Mouse (Mus musculus) hindbrain, embryonic 12.5 days (tissue): ENCODE results near the gene Syt8. TPM values are rescaled to one million over a fixed set of nuclear protein-coding genes. Genes with fewer than 3 reads are reported as not detected.

Source experiments
- ATAC-seq: fragments of 200-750 bp; cut with Nextera tagmentation; 2 replicates; pipeline ENCODE4 v1.8.0; 2017; ENCODE audit warnings: moderate TSS enrichment; ENCODE audit not compliant: low FRiP score
- H3K27ac ChIP-seq: fragments of 300-500 bp; sonication (generic); 2 replicates; pipeline ENCODE4 v1.5.1; 2016; ENCODE audit warnings: mild to moderate bottlenecking
- H3K27me3 ChIP-seq: fragments of 300-500 bp; sonication (generic); 2 replicates; pipeline ENCODE4 v1.6.1; 2016; ENCODE audit warnings: mild to moderate bottlenecking
- H3K36me3 ChIP-seq: fragments of 300-500 bp; sonication (generic); 2 replicates; pipeline ENCODE4 v1.6.1; 2016; ENCODE audit warnings: mild to moderate bottlenecking
- H3K4me1 ChIP-seq: fragments of 300-500 bp; sonication (generic); 2 replicates; pipeline ENCODE4 v1.6.1; 2016
- H3K4me2 ChIP-seq: fragments of 300-500 bp; sonication (generic); replicated peaks from 2 replicates; pipeline ENCODE4 v1.6.1; 2016; ENCODE audit warnings: mild to moderate bottlenecking
- H3K4me3 ChIP-seq: fragments of 300-500 bp; sonication (generic); 2 replicates; pipeline ENCODE4 v1.5.1; 2016; ENCODE audit warnings: mild to moderate bottlenecking
- H3K9ac ChIP-seq: fragments of 300-500 bp; sonication (generic); 2 replicates; pipeline ENCODE4 v1.6.1; 2016; ENCODE audit warnings: mild to moderate bottlenecking, moderate library complexity
- H3K9me3 ChIP-seq: fragments of 300-500 bp; sonication (generic); replicated peaks from 2 replicates; pipeline ENCODE4 v1.6.1; 2016; ENCODE audit warnings: mild to moderate bottlenecking
- WGBS: fragments of 180-500 bp; shearing (Covaris S2); methylation state at CpG from one replicate; pipeline ENCODE4 v1.1.7; 2016; 5-methylcytosine and 5-hydroxymethylcytosine counted together
- polyA plus RNA-seq: library from polyadenylated mRNA; unstranded; fragments of >200 nt; fragmentation: Nextera tagmentation; extraction: Ambion mirVana; gene quantifications from 2 replicates; pipeline ENCODE4 v1.2.1, GENCODE M21; 2016

Syt8 gene
- polyA plus RNA-seq, 1 experiment from 2014 or later = 0.30 TPM

DNA sequence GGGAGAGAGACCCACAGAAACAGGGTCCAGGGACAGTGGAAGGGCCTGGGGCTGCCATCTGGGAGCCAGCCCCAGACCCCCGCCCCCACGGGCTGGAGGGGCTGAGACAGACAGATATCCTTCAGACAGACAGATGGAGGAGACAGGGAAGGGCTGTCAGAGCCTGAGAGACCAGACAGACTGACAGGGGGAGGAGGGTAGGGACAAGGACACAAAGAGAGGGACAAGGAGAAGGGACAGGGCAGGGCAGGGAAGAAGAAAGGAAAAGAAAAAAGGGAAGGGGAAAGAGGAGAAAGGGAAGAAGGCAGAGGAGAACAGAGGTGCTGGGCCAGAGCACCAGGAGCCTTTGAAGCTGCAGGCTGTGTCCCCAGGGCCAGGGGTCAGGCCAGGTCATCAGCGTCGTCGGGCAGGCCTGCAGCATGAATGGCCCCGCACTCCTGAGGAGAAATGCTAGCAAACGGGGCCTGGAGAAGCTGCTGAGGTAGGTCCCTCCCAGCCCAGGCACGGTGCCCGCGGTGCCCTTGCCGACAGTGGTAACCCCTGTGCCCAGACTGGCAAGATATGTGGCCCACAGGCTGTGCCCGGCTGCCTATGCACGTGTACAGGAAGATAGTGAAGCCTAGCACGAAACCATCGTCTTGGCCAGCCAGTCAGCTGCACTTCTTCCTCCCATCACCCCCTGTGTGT, 37.4 kb downstream of the Syt8 start:
- Histone ChIP-seq H3K36me3 (no peaks in the 10 kb centered on the region), H3K9ac (peak overlapping the region; percentile 38), H3K4me2 (0 out of 2 replicates have a peak overlapping the region, but pooled peaks have one; percentile 11), H3K4me3 (no peak overlapping the region), H3K4me1 (peaks cover 29% of the 10 kb centered on the region), H3K27ac (peak overlapping the region; percentile 57), H3K27me3 (no peaks in the 10 kb centered on the region), H3K9me3 (no peaks in the 10 kb centered on the region)
- ATAC-seq = 0 out of 2 replicates have a peak, but pooled peaks have one; percentile 19
- WGBS = 28% methylated on average over 15 of the region's 15 CpGs

DNA sequence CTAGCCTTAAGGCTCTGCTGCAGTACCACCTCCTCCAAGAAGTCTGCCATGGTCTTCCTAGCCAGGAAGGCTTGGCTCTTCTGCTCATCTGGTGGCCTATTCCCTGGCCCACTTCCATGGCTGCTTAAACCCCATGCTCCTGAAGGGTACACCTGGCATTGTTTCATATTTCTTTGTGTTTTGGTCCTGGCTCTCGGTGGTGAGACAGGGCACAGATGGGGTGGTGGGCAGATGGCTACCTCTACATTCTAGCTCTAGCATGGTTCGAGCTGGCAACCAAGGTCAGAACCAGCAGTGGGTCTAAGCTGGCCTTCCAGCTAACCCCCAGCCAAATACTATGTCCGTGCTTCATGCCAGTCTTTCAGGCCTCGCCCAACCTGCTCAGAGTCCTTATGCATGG, 38.3 kb downstream of the Syt8 start:
- no peak for ATAC-seq
- WGBS = 89% methylated on average over 4 of the region's 4 CpGs
- H3K27ac ChIP-seq = no peak overlapping the region
- H3K4me2 ChIP-seq = no peak overlapping the region
- H3K9me3 ChIP-seq = no peaks in the 10 kb centered on the region
- H3K4me3 ChIP-seq = no peak overlapping the region
- H3K9ac ChIP-seq = no peak overlapping the region
- H3K36me3 ChIP-seq = no peaks in the 10 kb centered on the region
- no peaks in the 10 kb centered on the region for H3K27me3 ChIP-seq
- H3K4me1 ChIP-seq = peaks cover 29% of the 10 kb centered on the region

- Histone ChIP-seq H3K4me2 (no peak overlapping the region), H3K9me3 (no peaks in the 10 kb centered on the region), H3K27me3 (no peaks in the 10 kb centered on the region), H3K9ac (no peak overlapping the region), H3K4me3 (no peak overlapping the region), H3K36me3 (no peaks in the 10 kb centered on the region), H3K27ac (no peak overlapping the region), H3K4me1 (peaks cover 29% of the 10 kb centered on the region)
- WGBS = 90% methylated on average over 2 of the region's 2 CpGs
- no peak for ATAC-seq
These were observed 38.8 kb downstream of the Syt8 start for GRCm38 (mm10) chr7:142473476-142473875.

- Histone ChIP-seq H3K4me1 (peaks cover 29% of the 10 kb centered on the region), H3K27me3 (no peaks in the 10 kb centered on the region), H3K36me3 (no peaks in the 10 kb centered on the region), H3K4me2 (no peak overlapping the region), H3K4me3 (no peak overlapping the region), H3K27ac (no peak overlapping the region), H3K9me3 (no peaks in the 10 kb centered on the region), H3K9ac (no peak overlapping the region)
- 79% methylated on average over 14 of the region's 14 CpGs for WGBS
- ATAC-seq = peak; percentile 14; the same call in 1 of the 2 replicates
These were observed 40.1 kb downstream of the Syt8 start for GRCm38 (mm10) chr7:142474799-142475198.

DNA sequence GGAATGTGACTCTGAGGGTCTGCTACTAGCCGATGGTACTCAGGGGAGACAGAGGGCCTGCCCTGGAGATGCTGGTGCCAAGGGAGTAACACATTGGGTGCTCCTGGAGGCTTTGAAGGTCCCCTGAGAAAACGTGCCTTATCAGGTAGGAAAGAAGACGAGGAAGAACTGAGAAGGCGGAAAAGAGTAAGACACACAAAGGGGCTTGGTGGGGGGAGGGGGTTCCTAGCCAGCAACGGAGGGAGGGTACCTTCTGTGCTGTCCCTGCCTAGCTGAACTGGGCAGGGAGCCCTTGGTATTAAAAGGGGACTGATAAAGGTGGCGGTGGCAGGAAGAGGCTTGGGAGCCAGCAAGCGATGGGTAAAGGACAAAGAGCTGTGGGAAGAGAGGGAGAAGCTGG, 41.0 kb downstream of the Syt8 start:
- H3K36me3 ChIP-seq = no peaks in the 10 kb centered on the region
- no peaks in the 10 kb centered on the region for H3K9me3 ChIP-seq
- H3K27ac ChIP-seq = no peak overlapping the region
- no peaks in the 10 kb centered on the region for H3K27me3 ChIP-seq
- no peak overlapping the region for H3K9ac ChIP-seq
- no peak overlapping the region for H3K4me3 ChIP-seq
- no peak overlapping the region for H3K4me2 ChIP-seq
- WGBS = 70% methylated on average over 7 of the region's 7 CpGs
- H3K4me1 ChIP-seq = peaks cover 29% of the 10 kb centered on the region
- ATAC-seq = no peak

DNA sequence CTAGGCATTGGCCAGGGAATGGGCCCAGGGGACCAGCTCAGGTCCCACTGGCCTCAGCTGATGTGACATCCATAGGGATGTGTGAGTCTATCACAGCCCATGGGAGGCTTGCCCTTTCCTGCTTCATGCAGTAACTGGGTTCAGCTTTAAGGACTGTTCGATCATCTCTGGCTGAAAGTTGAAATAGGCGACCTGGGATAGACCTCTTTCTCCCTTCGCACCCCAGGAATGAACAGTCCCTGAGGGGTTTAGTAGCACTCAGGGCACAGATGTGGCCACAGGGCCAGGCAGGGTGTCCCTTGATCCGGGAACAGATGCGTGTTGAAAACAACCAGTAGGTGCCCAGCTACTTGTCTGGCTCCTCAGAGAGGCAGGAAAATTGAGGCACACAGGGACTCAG, 41.6 kb downstream of the Syt8 start:
- H3K36me3 ChIP-seq = no peaks in the 10 kb centered on the region
- H3K9ac ChIP-seq = no peak overlapping the region
- H3K4me3 ChIP-seq = no peak overlapping the region
- no peak overlapping the region for H3K4me2 ChIP-seq
- H3K4me1 ChIP-seq = peaks cover 29% of the 10 kb centered on the region
- 84% methylated on average over 5 of the region's 5 CpGs for WGBS
- H3K9me3 ChIP-seq = no peaks in the 10 kb centered on the region
- no peak for ATAC-seq
- H3K27me3 ChIP-seq = no peaks in the 10 kb centered on the region
- no peak overlapping the region for H3K27ac ChIP-seq

DNA sequence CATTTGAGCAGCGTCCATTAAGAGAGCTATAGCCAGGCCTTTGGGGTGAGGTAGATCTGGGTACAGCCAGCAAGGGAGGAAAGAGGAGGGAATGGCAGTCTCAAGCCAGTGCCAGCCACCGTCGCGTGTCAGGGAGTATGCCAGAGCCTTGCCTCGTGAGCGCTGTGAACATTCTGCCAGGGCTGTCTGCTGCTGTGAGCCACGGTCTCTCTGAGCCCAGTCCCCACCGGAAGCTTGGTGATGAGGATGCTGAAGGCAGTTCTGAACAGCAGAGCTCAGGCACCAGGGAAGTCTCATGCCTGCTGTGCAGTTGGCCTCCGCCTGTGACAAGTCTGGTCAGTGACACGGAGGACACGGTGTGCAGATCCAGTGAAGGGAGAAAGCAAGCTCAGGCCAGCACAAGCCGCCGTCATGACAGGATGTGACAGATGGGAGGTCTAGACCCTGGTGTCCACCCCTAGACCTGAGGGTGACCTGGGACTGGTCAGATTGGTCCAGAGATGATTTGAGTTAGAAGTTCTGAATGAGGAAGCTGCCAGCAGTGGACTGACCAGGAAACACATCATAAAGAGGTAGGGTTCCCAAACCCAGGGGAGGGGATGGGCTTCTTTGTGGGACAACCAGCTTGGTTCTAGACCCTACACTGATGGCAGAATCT, 42.3 kb downstream of the Syt8 start:
- WGBS = 80% methylated on average over 13 of the region's 13 CpGs
- Histone ChIP-seq H3K27ac (no peak overlapping the region), H3K9me3 (no peaks in the 10 kb centered on the region), H3K27me3 (no peaks in the 10 kb centered on the region), H3K4me2 (no peak overlapping the region), H3K9ac (no peak overlapping the region), H3K4me1 (peaks cover 29% of the 10 kb centered on the region), H3K36me3 (no peaks in the 10 kb centered on the region), H3K4me3 (no peak overlapping the region)
- ATAC-seq = no peak

DNA sequence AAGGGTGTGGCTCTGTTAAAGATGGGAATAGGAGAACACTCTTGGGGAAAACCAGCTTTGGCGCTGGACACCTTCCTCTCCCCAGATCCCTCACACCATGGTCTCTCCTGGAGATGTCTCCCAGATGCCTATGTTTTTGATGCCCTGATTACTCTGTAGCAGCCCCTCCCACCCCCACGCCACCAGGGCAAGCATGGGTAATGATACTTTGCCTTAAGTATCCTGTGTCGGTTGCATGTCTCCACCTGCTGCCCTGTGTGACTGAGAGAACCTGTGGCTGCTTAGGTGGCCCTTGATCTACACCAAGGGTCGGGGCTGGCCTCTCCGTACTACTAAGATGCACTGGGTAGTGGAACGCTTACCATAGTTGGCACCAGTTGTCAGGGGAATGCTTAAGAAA, 43.4 kb downstream of the Syt8 start:
- H3K36me3 ChIP-seq = no peaks in the 10 kb centered on the region
- WGBS = 91% methylated on average over 6 of the region's 6 CpGs
- no peak for ATAC-seq
- H3K4me1 ChIP-seq = peaks cover 34% of the 10 kb centered on the region
- H3K27me3 ChIP-seq = no peaks in the 10 kb centered on the region
- H3K9me3 ChIP-seq = no peaks in the 10 kb centered on the region
- no peak overlapping the region for H3K9ac ChIP-seq
- H3K4me3 ChIP-seq = no peak overlapping the region
- no peak overlapping the region for H3K4me2 ChIP-seq
- no peak overlapping the region for H3K27ac ChIP-seq

GRCm38 (mm10) chr7:142478574-142478973, 43.9 kb downstream of the Syt8 start:
- Histone ChIP-seq H3K9ac (no peak overlapping the region), H3K27ac (no peak overlapping the region), H3K4me1 (peaks cover 40% of the 10 kb centered on the region), H3K9me3 (no peaks in the 10 kb centered on the region), H3K4me3 (no peak overlapping the region), H3K27me3 (no peaks in the 10 kb centered on the region), H3K36me3 (no peaks in the 10 kb centered on the region), H3K4me2 (no peak overlapping the region)
- ATAC-seq = no peak
- 50% methylated on average over 2 of the region's 2 CpGs for WGBS

- Histone ChIP-seq H3K4me3 (no peak overlapping the region), H3K27me3 (no peaks in the 10 kb centered on the region), H3K9me3 (no peaks in the 10 kb centered on the region), H3K4me1 (peaks cover 40% of the 10 kb centered on the region), H3K4me2 (no peak overlapping the region), H3K27ac (no peak overlapping the region), H3K9ac (no peak overlapping the region), H3K36me3 (no peaks in the 10 kb centered on the region)
- ATAC-seq = no peak
These were observed 44.7 kb downstream of the Syt8 start for GRCm38 (mm10) chr7:142479307-142479706.

GRCm38 (mm10) chr7:142479886-142480285, 45.2 kb downstream of the Syt8 start:
- Histone ChIP-seq H3K4me1 (peaks cover 36% of the 10 kb centered on the region), H3K27me3 (no peaks in the 10 kb centered on the region), H3K4me3 (no peak overlapping the region), H3K9me3 (no peaks in the 10 kb centered on the region), H3K27ac (no peak overlapping the region), H3K9ac (no peak overlapping the region), H3K36me3 (no peaks in the 10 kb centered on the region), H3K4me2 (no peak overlapping the region)
- no peak for ATAC-seq
- 92% methylated on average over 3 of the region's 3 CpGs for WGBS

- Histone ChIP-seq H3K36me3 (no peaks in the 10 kb centered on the region), H3K4me1 (peaks cover 29% of the 10 kb centered on the region), H3K4me2 (no peak overlapping the region), H3K9me3 (no peaks in the 10 kb centered on the region), H3K27ac (no peak overlapping the region), H3K27me3 (no peaks in the 10 kb centered on the region), H3K4me3 (no peak overlapping the region), H3K9ac (no peak overlapping the region)
- 95% methylated on average over 3 of the region's 3 CpGs for WGBS
- ATAC-seq = no peak
These were observed 46.0 kb downstream of the Syt8 start for GRCm38 (mm10) chr7:142480661-142481060.

DNA sequence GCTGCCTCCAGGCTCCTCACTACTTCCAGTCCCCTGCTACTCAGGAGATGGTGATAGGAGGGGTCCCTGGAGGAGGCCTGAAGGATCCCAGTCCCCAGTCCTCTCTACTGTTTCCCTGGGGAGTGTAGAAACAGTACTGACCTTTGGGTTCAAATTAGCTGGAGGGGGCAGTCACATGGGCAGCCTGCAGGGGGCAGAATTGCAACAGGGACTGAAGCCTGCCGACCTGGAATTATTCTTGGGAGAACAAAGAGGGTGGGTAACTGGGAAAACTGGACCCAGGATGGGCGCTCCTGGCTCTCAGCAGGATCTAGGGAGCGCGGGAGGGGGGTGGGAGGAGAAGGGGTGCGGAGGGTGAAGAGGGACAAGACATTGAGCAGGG, 46.5 kb downstream of the Syt8 start:
- H3K27me3 ChIP-seq = no peaks in the 10 kb centered on the region
- WGBS = 1% methylated on average over 5 of the region's 5 CpGs
- peak overlapping the region; percentile 55 for H3K9ac ChIP-seq
- peaks cover 28% of the 10 kb centered on the region for H3K4me1 ChIP-seq
- no peaks in the 10 kb centered on the region for H3K36me3 ChIP-seq
- H3K9me3 ChIP-seq = no peaks in the 10 kb centered on the region
- H3K27ac ChIP-seq = peak overlapping the region; percentile 81
- no peak; the same call in 1 of the 2 replicates for ATAC-seq
- H3K4me3 ChIP-seq = peak overlapping the region; percentile 20
- H3K4me2 ChIP-seq = peak overlapping the region; percentile 62
